Mouse (Mus musculus) stomach, embryonic 16.5 days (tissue): Measurements from ENCODE around the gene Mpzl3. TPM values are rescaled to one million over a fixed set of nuclear protein-coding genes. Genes with fewer than 3 reads are reported as not detected.

Experiments used
- ATAC-seq: fragments of 200-750 bp; cut with Nextera tagmentation; 2 replicates; pipeline ENCODE4 v1.8.0; 2017; ENCODE audit warnings: moderate number of reproducible peaks, moderate TSS enrichment; ENCODE audit not compliant: insufficient read depth, low FRiP score
- H3K27ac ChIP-seq: fragments of 300-500 bp; sonication (generic); 2 replicates; pipeline ENCODE4 v1.5.1; 2014; ENCODE audit warnings: low read length
- H3K27me3 ChIP-seq: fragments of 300-500 bp; sonication (generic); 2 replicates; pipeline ENCODE4 v1.6.1; 2014; ENCODE audit warnings: low read length, control low read depth, mixed read lengths; ENCODE audit not compliant: control insufficient read depth, insufficient read depth
- H3K36me3 ChIP-seq: fragments of 300-500 bp; sonication (generic); 2 replicates; pipeline ENCODE4 v1.6.1; 2014; ENCODE audit warnings: low read length; ENCODE audit not compliant: control insufficient read depth, insufficient read depth
- H3K4me1 ChIP-seq: fragments of 300-500 bp; sonication (generic); 2 replicates; pipeline ENCODE4 v1.6.1; 2014; ENCODE audit warnings: low read length, control low read depth, mixed read lengths; ENCODE audit not compliant: control insufficient read depth, insufficient read depth
- H3K4me2 ChIP-seq: fragments of 300-500 bp; sonication (generic); 2 replicates; pipeline ENCODE4 v1.6.1; 2014; ENCODE audit warnings: low read depth, low read length, mixed read lengths
- H3K4me3 ChIP-seq: fragments of 300-500 bp; sonication (generic); replicated peaks from 2 replicates; pipeline ENCODE4 v1.5.1; 2014; ENCODE audit warnings: mild to moderate bottlenecking, low read length
- H3K9ac ChIP-seq: fragments of 300-500 bp; sonication (generic); 2 replicates; pipeline ENCODE4 v1.6.1; 2014; ENCODE audit warnings: low read length
- H3K9me3 ChIP-seq: fragments of 300-500 bp; sonication (generic); replicated peaks from 2 replicates; pipeline ENCODE4 v1.6.1; 2016; ENCODE audit warnings: low read length, control low read depth; ENCODE audit not compliant: control insufficient read depth
- WGBS: fragments of 180-500 bp; shearing (Covaris S2); extraction: QIAGEN DNeasy Blood & Tissue Kit; methylation state at CpG from one replicate; pipeline ENCODE4 v1.1.7; 2014; 5-methylcytosine and 5-hydroxymethylcytosine counted together
- polyA plus RNA-seq: library from polyadenylated mRNA; unstranded; fragments of >200 nt; fragmentation: Nextera tagmentation; extraction: Ambion mirVana; gene quantifications from 2 replicates; pipeline ENCODE4 v1.2.1, GENCODE M21; 2015

Mpzl3 gene
- polyA plus RNA-seq, 1 experiment from 2014 or later: 15.7 TPM

DNA sequence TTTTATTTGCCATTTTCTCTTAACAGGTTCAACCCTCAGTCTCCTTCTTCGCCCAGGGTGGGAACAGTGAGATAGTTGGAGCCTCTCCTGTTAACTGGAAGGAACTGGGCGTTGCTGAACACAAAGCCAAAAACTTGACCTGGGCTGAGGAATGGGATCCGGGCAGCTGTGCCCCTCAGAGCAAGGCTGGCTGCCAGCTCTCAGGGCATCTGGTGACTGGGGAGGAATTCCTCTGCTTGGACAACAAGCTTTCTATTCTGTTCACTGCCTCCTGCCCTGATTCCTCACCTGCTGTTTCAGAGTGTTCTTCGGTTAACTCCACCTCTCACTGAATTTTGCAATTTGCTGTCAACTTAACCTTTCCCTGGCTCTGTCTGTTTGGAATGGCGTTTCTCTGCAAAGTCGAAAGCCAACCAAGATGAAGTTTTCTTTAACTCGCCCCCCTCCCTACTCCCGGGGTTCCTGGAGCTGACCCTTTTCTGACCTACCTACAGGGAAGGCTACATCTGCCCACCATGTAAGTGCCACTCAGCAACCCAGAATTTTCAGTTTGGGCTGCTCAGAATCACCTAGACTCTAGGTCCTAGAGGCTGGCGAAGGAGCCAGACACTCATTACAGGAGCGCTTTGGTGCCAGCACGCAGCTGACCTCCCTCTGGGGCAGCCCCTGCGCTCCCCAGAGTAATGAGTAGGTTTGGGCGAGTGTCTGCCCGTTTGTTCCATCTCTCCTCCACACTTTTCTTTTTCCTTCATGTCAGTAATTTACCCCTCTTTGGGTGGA lies 14.7 kb upstream of the Mpzl3 start:
- Histone ChIP-seq H3K36me3 (no peaks in the 10 kb centered on the region), H3K9ac (peak overlapping the region; percentile 52), H3K9me3 (no peaks in the 10 kb centered on the region), H3K4me2 (peak overlapping the region; percentile 40), H3K27me3 (no peaks in the 10 kb centered on the region), H3K4me3 (peak overlapping the region; percentile 7; the same call in 1 of the 2 replicates), H3K27ac (peak overlapping the region; percentile 57), H3K4me1 (peaks cover 7% of the 10 kb centered on the region; the same call in 1 of the 2 replicates)
- no peak for ATAC-seq
- WGBS: 15% methylated on average over 14 of the region's 14 CpGs

DNA sequence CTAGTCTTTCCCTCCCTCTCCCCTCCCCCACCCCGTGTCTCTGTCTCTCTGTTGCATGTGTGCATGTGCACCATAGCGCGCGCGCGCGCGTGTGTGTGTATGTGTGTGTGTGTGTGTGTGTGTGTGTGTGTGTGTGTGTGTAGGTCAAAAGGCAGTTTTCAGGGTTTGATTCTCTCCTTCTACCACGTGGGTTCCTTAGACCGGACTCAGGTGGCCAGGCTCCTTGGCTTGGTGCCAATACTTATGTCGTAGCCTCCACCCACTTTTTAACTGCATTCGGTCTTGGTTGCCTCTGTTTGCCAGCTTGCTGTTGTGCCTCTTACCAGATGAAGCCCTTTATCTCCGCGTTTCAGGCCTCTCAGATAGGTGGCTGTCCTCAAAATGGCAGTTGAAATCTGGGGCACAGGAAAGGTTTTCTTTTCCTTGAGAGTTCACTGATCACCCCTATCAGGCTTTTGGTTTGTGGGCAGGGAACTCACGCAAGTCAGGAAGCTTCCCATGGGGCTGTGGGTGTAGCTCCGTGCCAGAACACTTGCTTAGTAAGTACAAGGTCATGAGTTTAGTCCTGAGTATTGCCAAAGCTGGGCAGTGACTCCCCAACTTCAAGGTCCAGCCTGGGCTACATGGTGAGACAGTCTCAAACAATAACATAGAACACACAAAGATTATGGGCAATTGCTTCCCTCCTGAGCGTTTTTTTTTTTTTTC lies 13.7 kb upstream of the Mpzl3 start:
- 0 out of 2 replicates have a peak, but pooled peaks have one; percentile 5 for ATAC-seq
- Histone ChIP-seq H3K4me3 (0 out of 2 replicates have a peak overlapping the region, but pooled peaks have one; percentile 7), H3K27me3 (no peaks in the 10 kb centered on the region), H3K9ac (no peak overlapping the region), H3K4me2 (peak overlapping the region; percentile 52), H3K4me1 (peaks cover 7% of the 10 kb centered on the region; the same call in 1 of the 2 replicates), H3K27ac (peak overlapping the region; percentile 92), H3K36me3 (no peaks in the 10 kb centered on the region), H3K9me3 (no peaks in the 10 kb centered on the region)
- WGBS: 30% methylated on average over 17 of the region's 17 CpGs

DNA sequence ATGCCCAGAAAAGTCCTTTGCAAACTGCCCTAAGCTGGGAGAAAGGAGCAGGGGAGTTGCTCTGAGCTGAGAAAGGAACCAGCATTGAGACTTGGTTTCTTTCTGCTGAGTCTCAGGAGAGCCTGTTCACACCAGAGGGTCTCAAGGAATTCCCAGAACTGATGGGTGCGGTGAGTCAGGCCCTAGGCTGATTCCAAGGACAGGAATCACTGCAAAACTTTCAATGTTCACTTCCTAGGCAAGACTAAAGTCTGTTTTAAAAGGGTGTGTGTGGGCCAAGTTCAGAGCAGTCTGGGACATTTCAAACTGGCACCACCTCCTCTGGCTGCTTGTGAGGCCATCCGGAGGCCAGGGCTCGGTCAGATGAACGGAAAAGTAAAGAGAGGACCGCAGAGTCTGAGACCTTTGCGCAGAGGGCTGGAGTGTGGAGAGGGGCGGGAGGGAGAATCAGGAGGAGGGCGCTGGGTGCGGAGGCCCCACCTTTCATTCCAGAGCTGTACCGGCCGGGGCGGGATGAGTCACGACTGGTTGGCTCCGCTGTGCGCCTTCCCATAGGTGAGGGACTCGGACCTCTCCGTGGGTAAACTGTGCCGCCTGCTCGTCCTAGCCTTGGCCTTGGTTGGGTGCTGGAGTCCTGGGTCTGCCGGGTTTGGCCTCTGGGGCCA lies 12.8 kb upstream of the Mpzl3 start:
- peak overlapping the region; percentile 52 for H3K4me2 ChIP-seq
- no peaks in the 10 kb centered on the region for H3K36me3 ChIP-seq
- H3K27me3 ChIP-seq: no peaks in the 10 kb centered on the region
- H3K4me3 ChIP-seq: peak overlapping the region; percentile 51
- H3K9me3 ChIP-seq: no peaks in the 10 kb centered on the region
- peak overlapping the region; percentile 92 for H3K27ac ChIP-seq
- WGBS: under 1% methylated on average over 20 of the region's 20 CpGs
- peak; percentile 96 for ATAC-seq
- H3K9ac ChIP-seq: peak overlapping the region; percentile 73
- peaks cover 7% of the 10 kb centered on the region; the same call in 1 of the 2 replicates for H3K4me1 ChIP-seq

DNA sequence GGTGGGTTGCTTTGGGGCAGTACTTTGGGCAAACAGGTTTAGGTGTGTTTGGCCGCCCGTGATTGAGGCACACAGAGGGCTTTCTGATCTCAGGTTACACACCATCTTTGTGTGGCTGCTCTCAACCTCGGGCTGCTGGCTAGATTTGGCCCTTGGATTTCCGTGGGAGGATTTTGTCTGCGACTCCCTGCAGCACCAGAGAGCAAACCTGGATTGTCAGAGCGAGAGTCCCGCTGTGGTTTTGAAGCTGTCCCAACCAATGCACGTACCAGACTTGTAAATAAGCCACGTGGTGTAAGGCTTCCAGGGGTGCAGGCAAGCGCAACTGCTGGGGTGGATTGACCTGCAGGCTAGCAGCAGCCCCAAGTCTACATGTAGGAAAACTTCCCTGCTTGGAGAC lies 12.0 kb upstream of the Mpzl3 start:
- peak overlapping the region; percentile 51 for H3K4me3 ChIP-seq
- H3K4me2 ChIP-seq: peak overlapping the region; percentile 52
- no peaks in the 10 kb centered on the region for H3K36me3 ChIP-seq
- ATAC-seq: no peak
- H3K27me3 ChIP-seq: no peaks in the 10 kb centered on the region
- H3K4me1 ChIP-seq: peaks cover 7% of the 10 kb centered on the region; the same call in 1 of the 2 replicates
- H3K27ac ChIP-seq: peak overlapping the region; percentile 92
- no peaks in the 10 kb centered on the region for H3K9me3 ChIP-seq
- 3% methylated on average over 10 of the region's 10 CpGs for WGBS
- H3K9ac ChIP-seq: peak overlapping the region; percentile 73

DNA sequence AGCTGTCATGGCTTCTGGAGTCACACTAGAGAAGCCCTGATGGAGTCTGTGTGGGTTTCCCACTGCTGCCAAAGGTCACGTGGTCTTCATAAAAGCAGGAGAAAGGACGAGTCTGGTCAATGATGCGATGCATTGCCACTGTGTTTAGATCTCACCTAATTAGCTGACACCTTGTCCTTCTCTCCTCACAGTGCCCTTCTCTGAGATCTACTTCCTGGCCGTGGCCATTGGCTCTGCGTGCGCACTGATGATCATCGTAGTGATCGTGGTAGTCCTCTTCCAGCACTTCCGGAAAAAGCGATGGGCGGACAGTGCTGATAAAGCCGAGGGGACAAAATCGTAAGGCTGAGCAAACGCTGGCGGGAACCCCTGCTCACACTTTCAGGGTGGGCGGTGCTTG lies 8.0 kb upstream of the Mpzl3 start:
- ATAC-seq: no peak
- Histone ChIP-seq H3K36me3 (no peaks in the 10 kb centered on the region), H3K4me1 (peaks cover 3% of the 10 kb centered on the region; the same call in 1 of the 2 replicates), H3K27ac (peak overlapping the region; percentile 55; the same call in 1 of the 2 replicates), H3K4me3 (no peak overlapping the region), H3K9ac (no peak overlapping the region), H3K9me3 (no peaks in the 10 kb centered on the region), H3K4me2 (no peak overlapping the region), H3K27me3 (no peaks in the 10 kb centered on the region)
- WGBS: 89% methylated on average over 16 of the region's 16 CpGs

DNA sequence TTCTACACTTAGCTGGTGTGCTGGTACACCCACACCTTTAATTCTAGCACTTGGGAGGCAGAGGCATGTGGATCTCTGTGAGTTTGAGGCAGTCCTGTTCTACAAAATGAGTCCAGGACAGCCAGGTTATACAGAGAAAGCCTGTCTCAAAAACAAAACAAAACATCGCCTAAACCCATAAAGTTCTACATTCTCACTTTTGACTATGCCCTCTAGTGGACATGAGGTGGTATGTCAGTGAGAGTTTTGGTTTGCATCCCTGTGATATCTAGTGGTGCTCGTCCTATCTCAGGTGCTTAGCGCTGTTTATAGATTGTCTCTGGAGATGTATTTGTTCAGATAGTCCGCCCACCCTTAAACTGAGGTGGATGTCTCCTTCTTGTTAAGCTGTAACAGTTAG lies 6.5 kb upstream of the Mpzl3 start:
- ATAC-seq: no peak
- Histone ChIP-seq H3K9ac (no peak overlapping the region), H3K27me3 (no peaks in the 10 kb centered on the region), H3K36me3 (no peaks in the 10 kb centered on the region; the same call in 1 of the 2 replicates), H3K27ac (no peak overlapping the region), H3K9me3 (no peaks in the 10 kb centered on the region), H3K4me3 (no peak overlapping the region), H3K4me2 (no peak overlapping the region), H3K4me1 (no peaks in the 10 kb centered on the region)
- WGBS: 28% methylated on average over 4 of the region's 4 CpGs

DNA sequence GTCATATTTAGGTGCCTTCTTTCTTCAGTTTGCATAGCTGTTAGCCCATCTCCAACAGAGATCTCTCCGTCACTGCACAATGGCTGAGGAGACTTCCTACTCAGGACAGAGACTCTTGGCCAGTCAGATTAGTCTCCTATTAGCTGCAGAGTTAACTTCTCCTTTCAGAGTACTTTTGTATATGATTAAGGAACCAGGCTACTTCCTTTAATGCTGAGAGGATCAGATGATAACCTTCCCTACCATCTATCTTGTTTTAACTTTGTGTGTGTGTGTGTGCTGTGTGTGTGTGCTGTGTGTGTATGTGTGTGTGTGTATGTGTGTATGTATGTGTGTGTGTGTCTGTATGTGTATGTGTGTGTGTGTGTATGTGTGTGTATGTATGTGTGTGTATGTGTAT lies 5.3 kb upstream of the Mpzl3 start:
- no peak overlapping the region for H3K4me2 ChIP-seq
- no peaks in the 10 kb centered on the region for H3K27me3 ChIP-seq
- H3K9me3 ChIP-seq: no peaks in the 10 kb centered on the region
- H3K36me3 ChIP-seq: no peaks in the 10 kb centered on the region; the same call in 1 of the 2 replicates
- no peak overlapping the region for H3K4me3 ChIP-seq
- WGBS: 81% methylated on average over 1 of the region's 1 CpGs
- no peak overlapping the region for H3K27ac ChIP-seq
- no peak for ATAC-seq
- H3K9ac ChIP-seq: no peak overlapping the region
- no peaks in the 10 kb centered on the region for H3K4me1 ChIP-seq

DNA sequence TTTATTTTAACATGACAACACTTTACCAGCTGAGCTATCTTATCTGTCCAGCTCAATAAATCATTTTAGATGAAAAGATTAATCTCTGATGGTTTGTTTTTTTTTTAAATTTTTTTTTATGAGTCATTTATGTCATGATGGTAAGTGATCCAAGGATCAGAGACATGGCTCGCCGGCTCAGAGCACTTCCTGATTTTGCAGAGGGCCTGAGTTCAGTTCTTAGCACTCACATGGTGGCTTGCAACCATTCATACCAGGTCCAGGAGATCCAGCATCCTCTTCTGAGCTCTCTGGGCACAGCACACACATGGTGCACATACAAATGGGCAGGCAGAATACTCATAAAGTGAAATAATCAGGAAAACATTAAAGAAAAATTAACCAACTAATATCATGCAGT lies 4.7 kb upstream of the Mpzl3 start:
- H3K9ac ChIP-seq: no peak overlapping the region
- ATAC-seq: no peak
- no peak overlapping the region for H3K27ac ChIP-seq
- no peaks in the 10 kb centered on the region for H3K9me3 ChIP-seq
- no peaks in the 10 kb centered on the region for H3K4me1 ChIP-seq
- H3K36me3 ChIP-seq: no peaks in the 10 kb centered on the region; the same call in 1 of the 2 replicates
- H3K4me3 ChIP-seq: no peak overlapping the region
- no peak overlapping the region for H3K4me2 ChIP-seq
- no peaks in the 10 kb centered on the region for H3K27me3 ChIP-seq
- 86% methylated on average over 2 of the region's 2 CpGs for WGBS
